Mouse (Mus musculus) gastrocnemius, adult 8-10 months (tissue): ENCODE data around the gene Pdzph1. TPM values are rescaled to one million over a fixed set of nuclear protein-coding genes. Genes with fewer than 3 reads are reported as not detected.

Source experiments
- DNase-seq, 2 experiments: peaks; one replicate each; pipeline ENCODE4 v3.0.0; 2022; ENCODE audit warnings: low spot score in 2 of 2
- total RNA-seq, 4 experiments: library from RNA; stranded (reverse); gene quantifications; 2 replicates each; pipeline ENCODE4 v1.2.4; 2022

Pdzph1 gene
- total RNA-seq, 4 experiments from 2014 or later: not detected

DNA sequence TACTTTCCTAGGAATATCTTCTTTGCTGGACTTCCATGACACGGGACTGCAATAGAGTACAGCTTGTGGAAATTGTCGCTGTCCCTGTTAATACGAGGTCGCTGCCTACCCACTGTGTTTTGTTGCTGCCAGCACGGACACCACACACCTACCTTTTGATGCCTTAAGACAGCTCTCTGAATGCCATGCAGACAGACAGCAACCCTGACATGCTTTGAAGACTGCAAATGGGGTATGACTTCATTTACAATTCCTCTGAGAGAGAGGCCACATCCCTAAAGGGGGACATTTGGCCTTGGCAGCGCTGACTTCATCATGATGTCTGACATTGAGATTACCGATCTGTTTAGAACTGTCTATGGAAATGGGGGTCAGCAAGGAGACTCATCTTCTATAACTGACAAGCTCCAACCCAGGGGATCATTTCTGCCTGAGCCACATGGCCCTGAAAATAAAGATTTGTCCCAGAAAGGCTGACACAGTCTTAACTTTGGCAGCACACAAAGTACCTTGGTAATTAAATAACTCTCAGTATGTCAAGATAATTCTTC lies 67.8 kb downstream of the Pdzph1 start:
- DNase-seq: no peak

DNA sequence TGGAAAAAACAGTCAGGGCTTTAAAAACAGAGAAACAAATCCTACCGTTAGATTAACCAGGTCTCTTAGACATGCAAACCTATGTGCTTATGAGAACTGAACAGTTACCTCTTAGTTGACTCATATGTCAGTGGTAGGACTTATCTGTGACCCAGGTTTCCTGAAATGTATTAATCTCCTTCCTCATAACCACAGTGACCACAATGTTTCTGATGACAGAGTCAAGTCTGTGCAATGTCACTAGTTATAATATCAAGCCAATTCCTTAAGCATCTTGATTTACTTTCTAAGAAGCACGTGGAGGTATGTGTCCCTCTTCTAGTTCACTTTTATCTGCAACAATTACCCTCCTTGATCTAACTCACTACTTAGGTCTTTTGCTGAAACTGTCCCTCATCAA lies 68.4 kb downstream of the Pdzph1 start:
- DNase-seq: no peak

DNA sequence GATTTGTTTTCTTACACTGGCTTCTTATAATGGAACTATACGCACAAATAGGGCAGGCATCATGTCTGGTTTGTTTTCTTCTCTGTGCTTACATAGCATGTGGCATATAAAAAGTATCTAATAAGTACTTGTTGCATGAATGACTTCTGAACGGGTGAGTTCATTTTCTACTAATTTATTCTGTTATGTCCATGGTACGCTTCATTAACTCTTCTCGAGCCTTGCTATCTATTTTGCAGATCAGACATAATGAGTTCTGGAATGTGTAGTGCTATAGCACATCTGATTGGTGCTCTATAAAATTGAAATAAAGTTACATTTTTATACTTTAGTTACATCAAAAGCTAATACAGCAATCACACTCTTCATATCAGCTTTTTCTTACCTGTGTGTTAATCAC lies 71.2 kb downstream of the Pdzph1 start:
- DNase-seq: no peak

DNA sequence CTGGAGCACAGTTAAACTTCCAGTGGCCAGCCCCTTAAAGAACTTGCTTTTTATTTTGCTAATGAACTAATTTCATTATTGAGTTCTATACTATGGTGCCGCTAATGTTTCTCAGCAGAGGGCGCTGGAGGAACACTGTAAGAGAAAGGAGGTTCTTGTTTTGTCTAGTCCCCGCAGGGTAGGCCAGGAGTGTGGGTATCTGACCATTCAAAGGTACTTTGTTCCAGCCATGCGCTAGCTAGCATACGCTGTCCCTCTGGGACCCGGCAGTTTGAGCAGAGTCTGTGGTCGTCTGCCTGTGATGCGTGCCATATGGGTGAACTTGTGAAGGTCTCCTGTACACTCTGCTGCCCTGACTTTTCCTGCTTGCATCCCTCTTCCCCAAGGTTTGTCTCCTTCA lies 72.1 kb downstream of the Pdzph1 start:
- DNase-seq: no peak

DNA sequence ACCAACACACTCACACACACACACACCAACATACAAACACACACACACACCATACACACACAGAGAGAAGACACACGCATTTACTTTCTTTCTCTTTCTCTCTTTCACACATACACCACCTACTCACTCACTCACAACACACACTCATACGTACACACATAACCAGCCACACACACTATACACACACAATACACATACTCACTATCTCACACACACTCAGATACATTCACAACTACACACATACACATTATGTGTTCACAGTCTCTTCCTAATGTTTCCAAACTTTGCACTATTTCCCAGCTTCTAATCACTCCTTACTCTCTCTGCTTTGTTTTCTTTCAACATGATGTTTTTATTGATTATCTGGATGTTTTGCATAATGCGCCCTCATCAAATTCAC lies 72.6 kb downstream of the Pdzph1 start:
- no peak for DNase-seq

DNA sequence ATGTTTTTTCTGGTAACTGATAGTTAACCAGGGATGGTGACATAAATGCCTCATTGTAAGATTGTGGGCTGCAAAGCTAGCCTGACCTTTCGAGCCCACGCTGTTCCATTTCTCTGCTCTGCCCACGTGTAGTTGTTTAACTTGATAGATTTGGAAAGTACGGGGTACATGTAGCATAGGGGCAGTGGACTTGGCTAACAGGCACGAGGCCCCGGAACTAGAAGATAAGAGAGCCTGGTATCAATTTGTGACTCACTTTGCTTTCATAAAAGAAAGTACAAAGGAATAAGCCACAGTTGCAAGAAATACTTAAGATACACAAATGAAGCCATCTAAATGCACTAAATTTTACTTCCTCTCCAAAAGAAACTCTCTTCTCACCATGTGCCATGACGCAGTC lies 79.6 kb downstream of the Pdzph1 start:
- no peak for DNase-seq

DNA sequence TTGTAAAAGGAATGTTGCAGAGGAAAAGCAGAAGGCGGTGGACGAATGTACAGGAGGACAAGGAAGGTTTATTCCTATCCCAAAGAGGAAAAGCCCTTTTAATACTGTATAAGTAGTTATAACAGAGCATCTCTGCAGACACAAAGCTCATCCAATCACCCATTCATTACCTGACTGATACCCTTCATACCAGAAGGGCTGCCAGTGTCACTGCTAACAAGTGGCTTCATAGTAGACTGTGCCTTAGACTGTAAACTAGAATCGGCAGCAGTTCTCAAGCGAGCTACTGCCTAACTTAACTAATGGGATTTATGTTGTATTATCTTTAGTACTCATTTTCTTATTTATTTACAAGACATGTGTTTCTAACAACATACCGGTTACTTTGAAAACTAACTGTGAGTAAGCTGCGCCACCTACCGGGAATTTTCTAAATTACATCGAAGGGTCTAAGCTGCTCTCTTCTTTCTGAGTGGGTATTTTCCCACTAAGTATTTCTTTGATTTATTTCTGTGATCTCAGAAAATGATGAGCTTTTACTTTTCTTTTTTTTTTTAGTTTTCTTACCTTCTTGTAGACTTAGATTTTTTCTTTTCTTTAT lies 82.0 kb downstream of the Pdzph1 start:
- no peak for DNase-seq

DNA sequence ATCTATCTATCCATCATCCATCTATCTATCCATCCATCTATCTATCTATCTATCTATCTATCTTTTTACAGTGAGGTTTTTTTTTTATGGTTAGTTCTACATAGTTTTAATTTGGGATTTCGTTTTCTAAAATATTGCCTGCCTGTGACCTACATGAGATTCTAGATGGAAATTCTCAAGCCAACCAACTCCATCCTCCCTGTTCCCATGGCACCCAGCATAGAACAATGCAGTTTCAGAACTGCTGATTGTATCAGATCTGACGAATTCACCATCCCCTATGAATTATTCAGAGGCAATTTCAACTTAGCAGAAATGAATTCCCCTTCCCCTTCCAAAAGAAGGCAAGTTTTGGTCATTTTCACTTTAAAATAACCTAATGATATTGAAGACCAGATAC lies 85.2 kb downstream of the Pdzph1 start:
- DNase-seq: no peak

DNA sequence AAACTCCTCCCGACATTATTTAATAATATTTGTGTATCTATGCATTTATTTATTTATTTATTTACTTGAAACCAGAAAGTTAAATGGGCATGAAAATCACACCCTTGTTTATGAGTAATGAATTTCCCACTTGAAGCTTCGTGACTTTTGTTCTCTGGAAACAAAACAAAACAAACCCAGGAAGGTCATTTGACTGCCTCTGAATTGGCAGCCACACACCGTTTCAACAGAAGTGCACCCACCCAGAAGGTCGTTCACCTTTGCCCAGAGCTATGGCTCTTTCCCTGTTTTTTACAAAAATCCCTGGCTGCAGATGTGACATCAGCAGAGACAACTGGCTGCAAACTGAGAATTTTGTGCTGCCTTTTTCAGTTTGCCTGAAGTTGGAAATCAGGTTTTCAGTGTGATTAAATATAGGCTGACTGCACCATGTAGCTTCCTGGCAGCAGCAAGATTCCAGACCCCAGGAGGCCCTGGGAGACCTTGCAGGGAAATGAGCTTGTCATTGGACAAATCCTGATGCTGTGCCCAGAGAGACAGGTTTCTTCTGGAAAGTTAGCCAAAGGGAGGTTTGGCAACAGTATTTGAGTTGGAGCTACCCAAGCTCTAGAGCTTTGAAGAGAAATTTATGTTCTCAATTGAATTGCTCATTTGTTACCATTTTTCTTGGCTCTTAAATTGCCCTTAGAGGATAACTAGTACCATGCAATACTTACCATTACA lies 99.5 kb downstream of the Pdzph1 start:
- no peak for DNase-seq

DNA sequence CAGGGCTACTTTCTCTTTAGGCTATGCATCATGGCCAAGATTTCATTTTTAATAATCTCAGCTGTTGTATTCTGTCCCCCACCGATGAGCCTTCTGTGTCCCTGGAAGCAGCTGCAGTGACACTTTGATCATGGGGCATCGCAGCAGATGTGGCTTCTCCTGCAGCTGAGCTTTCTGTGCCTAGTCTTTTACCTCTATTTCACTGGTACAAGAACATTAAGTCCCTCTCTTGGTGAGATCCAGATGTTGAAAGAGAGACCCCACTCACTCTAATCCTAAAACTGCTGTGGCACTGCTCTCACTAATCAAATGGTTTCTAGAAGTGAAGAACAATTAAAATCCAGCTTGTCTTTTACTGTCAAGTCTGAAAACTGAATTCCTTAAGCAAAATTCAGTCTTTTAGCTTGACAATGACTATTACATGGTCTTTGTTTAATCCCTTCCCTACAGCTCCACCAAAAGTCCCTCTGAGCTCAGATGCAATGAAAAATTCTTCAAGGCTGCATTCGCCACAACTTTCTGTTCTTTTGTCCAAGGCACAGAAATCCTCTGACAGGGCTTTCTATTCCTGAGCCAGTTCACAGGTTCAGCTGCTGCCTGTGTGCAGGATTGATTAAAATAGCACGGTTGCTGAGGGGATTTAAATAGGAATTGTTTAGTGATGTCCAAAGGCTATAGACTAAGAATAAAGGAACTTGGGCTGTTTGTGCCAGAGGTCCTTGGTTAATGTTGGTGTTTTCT lies 101.1 kb downstream of the Pdzph1 start:
- no peak for DNase-seq

DNA sequence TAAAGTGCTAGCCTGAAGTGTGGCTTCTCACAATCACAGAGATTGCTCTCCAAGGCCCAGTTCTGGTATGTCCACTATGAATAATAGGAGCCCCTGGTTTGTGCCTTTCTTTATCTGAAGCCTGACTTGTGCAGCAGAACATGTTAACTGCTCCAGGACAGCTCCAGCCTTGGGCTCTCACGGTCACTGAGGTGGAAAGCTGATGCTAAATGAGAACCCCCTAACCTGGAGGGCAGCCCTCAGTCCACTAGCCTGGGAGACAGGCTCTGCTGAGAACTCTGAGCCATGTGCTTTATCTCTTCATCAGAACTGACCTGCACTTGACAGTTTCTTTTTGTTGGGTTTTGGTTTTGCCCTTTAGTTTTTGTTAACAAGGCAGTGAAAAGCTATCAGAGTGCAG lies 106.8 kb downstream of the Pdzph1 start:
- no peak for DNase-seq

DNA sequence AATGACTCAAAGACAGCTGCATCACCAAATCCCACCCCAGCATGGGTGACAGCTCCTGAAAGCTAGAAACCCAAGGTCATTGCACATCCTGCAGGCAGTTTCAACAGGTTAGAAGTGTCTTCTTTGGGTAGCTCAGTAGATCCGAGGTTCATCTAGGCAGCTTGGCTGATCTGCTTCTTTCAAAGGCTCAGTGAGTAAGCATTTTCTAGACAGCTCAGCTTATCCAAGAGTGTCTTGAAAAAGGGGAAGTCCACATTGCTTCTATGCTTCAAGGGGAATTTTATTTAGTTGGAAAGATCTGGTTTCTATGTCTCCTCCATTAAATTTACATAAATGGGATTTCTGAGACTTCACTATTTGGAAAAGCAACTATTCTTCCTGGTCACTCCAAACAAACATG lies 117.8 kb downstream of the Pdzph1 start:
- no peak for DNase-seq

DNA sequence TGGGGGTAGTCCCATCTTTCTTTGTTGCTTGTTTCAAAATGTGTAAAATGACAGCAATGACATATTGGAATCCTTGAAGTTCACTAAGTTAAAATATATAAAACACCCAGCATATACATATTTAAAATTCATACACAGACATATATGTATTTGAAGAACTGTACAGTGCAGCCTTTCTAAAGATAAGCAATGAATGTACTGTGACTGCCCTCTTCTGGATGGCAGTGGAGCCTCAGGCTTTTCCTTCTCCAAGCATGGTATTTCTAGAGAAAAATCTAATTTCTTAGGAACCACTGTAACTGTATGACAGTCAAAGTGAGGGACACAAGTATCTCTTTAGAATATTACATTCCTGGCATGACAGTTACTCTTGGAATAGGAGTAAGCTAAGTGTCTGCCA lies 120.4 kb downstream of the Pdzph1 start:
- no peak for DNase-seq

Other genes starting within 250 kb of the Pdzph1 start
- gene Nudt12, start 22.0 kb upstream of the Pdzph1 start, total RNA-seq: 10 to 100 TPM in 3 of 4 experiments, 1 to 10 TPM in 1; 9.8 to 13.3 (median 11.0) TPM